Mouse (Mus musculus) adrenal gland, postnatal 36 days (tissue): ENCODE results near the gene Rfwd3. TPM values are rescaled to one million over a fixed set of nuclear protein-coding genes. Genes with fewer than 3 reads are reported as not detected.

Experiments
- total RNA-seq, 2 experiments: library from RNA; stranded (reverse); gene quantifications; 2 replicates each; pipeline ENCODE4 v1.2.3; 2021

Gene Rfwd3
- total RNA-seq, 2 experiments from 2014 or later = 48.8 to 72.7 TPM

Other genes starting within 250 kb of the Rfwd3 start
- not detected for gene Exosc6, start 243.9 kb downstream of the Rfwd3 start, total RNA-seq
- not detected for gene Clec18a, start 207.8 kb downstream of the Rfwd3 start, total RNA-seq
- gene Pdpr, start 205.6 kb downstream of the Rfwd3 start, total RNA-seq = 10 to 100 TPM; 38.3 to 44.7 TPM
- 100 to 1,000 TPM; 116 to 123 TPM for gene Glg1, start 41.0 kb downstream of the Rfwd3 start, total RNA-seq
- 10 to 100 TPM; 10.9 to 20.6 TPM for gene Mlkl, start 38.0 kb upstream of the Rfwd3 start, total RNA-seq
- gene Fa2h, start 93.6 kb upstream of the Rfwd3 start, total RNA-seq = 1 to 10 TPM in 1 of 2 experiments, not detected in 1; 3.1 TPM
- 10 to 100 TPM; 10.4 to 12.8 TPM for gene Wdr59, start 221.9 kb upstream of the Rfwd3 start, total RNA-seq
- gene Znrf1, start 235.9 kb upstream of the Rfwd3 start, total RNA-seq = 10 to 100 TPM; 38.1 to 40.6 TPM